8 mouse cellular contexts compared by ENCODE assay signal in genomic region chr10:76902588-76902987, GRCm38 (mm10). TPM values are rescaled to one million over a fixed set of nuclear protein-coding genes. Genes with fewer than 3 reads are reported as not detected.
DNase-seq lines count a peak whose midpoint lies in the region; ATAC-seq and TF ChIP-seq lines count a peak whose summit lies in the region.

No protein-coding gene starts in this region.

- 14% methylated on average over 6 of the region's 6 CpGs for WGBS in forebrain, embryonic 14.5 days
- 17% methylated on average over 6 of the region's 6 CpGs for WGBS in hindbrain, postnatal 0 days

- DNase-seq in MN1 (ENCODE audit: low spot score): peak; percentile 97
- peak; percentile 75 for DNase-seq in adrenal gland, postnatal 14 days
- peak; percentile 72 for DNase-seq in forebrain, embryonic 14.5 days (ENCODE audit: low spot score)
- peak; percentile 68 for DNase-seq in hindbrain, postnatal 0 days (ENCODE audit: low spot score)
- peak; percentile 71 to 81 for DNase-seq in lung, postnatal 4 days
- no peak for DNase-seq in spleen, postnatal 4 days (ENCODE audit: low spot score in 2 of 2)
- no peak for DNase-seq in thymus, postnatal 0 days (ENCODE audit: low spot score)
- no peak for DNase-seq in thymus, adult 18-20 months

- no peaks in the 10 kb centered on the region for H3K27me3 ChIP-seq in forebrain, embryonic 14.5 days (replicated peaks; ENCODE audit: control insufficient read depth, insufficient read depth, low read length)
- no peaks in the 10 kb centered on the region for H3K27me3 ChIP-seq in hindbrain, postnatal 0 days (ENCODE audit: insufficient read depth, low read length)

- peak overlapping the region; percentile 58; the same call in 1 of the 2 replicates for H3K27ac ChIP-seq in forebrain, embryonic 14.5 days (ENCODE audit: low read depth, low read length)
- H3K27ac ChIP-seq in hindbrain, postnatal 0 days: 0 out of 2 replicates have a peak overlapping the region, but pooled peaks have one; percentile 28

- ATAC-seq in forebrain, embryonic 14.5 days: peak; percentile 80
- ATAC-seq in hindbrain, postnatal 0 days: peak; percentile 49; the same call in 1 of the 2 replicates

- no peak overlapping the region for H3K4me3 ChIP-seq in forebrain, embryonic 14.5 days (ENCODE audit: low read depth, low read length)
- no peak overlapping the region for H3K4me3 ChIP-seq in hindbrain, postnatal 0 days (ENCODE audit: low read length)

- H3K9me3 ChIP-seq in forebrain, embryonic 14.5 days (replicated peaks; ENCODE audit: control insufficient read depth, low read length): no peaks in the 10 kb centered on the region
- H3K9me3 ChIP-seq in hindbrain, postnatal 0 days (ENCODE audit: low read length): no peaks in the 10 kb centered on the region

- no peak overlapping the region for H3K9ac ChIP-seq in forebrain, embryonic 14.5 days (ENCODE audit: low read length)
- H3K9ac ChIP-seq in hindbrain, postnatal 0 days (replicated peaks; ENCODE audit: low read length): no peak overlapping the region

- no peak for TF ChIP-seq CTCF in hindbrain, postnatal 0 days (IDR thresholded peaks at IDR 0.05; ENCODE audit: low read depth)

- no peak overlapping the region for H3K4me2 ChIP-seq in forebrain, embryonic 14.5 days (ENCODE audit: low read length)
- H3K4me2 ChIP-seq in hindbrain, postnatal 0 days (ENCODE audit: low read depth, low read length): no peak overlapping the region

- no peaks in the 10 kb centered on the region for H3K36me3 ChIP-seq in forebrain, embryonic 14.5 days (ENCODE audit: control insufficient read depth, insufficient read depth, low read length)
- H3K36me3 ChIP-seq in hindbrain, postnatal 0 days (ENCODE audit: insufficient read depth, low read length): no peaks in the 10 kb centered on the region

- peaks cover 10% of the 10 kb centered on the region for H3K4me1 ChIP-seq in forebrain, embryonic 14.5 days (ENCODE audit: control insufficient read depth, insufficient read depth, low read length)
- H3K4me1 ChIP-seq in hindbrain, postnatal 0 days (ENCODE audit: insufficient read depth, low read length): 0 out of 2 replicates have a peak, but pooled peaks cover 4% of the 10 kb centered on the region

RNA-seq across cellular contexts. Expression of gene Pcbp3, which starts 59.1 kb away (rescaled TPM):
- total RNA-seq in adrenal gland, postnatal 14 days (2021): 32.3 and 33.7 TPM in 2 replicates
- polyA plus RNA-seq in forebrain, embryonic 14.5 days (2014; fragmentation: Nextera tagmentation; extraction: Ambion mirVana): 30.5 and 39.0 TPM in 2 replicates
- total RNA-seq in hindbrain, postnatal 0 days (2014; rRNA removed): 57.0 and 59.0 TPM in 2 replicates
- polyA plus RNA-seq in hindbrain, postnatal 0 days (2015; fragmentation: Nextera tagmentation; extraction: Ambion mirVana): 92.9 and 95.6 TPM in 2 replicates
- 10.3 and 10.5 TPM in 2 replicates for polyA plus RNA-seq in thymus, postnatal 0 days (2015; fragmentation: Nextera tagmentation; extraction: Ambion mirVana)

Comparison
In these comparisons a context has a peak if more than half of its experiments do, and no peak if none do; other contexts are left out.
1. DNase-seq: peak in MN1 (single experiment), adrenal gland, postnatal 14 days (single experiment), forebrain, embryonic 14.5 days (single experiment), hindbrain, postnatal 0 days (single experiment) and lung, postnatal 4 days (2 of 2); none in spleen, postnatal 4 days (0 of 2), thymus, postnatal 0 days (single experiment) and thymus, adult 18-20 months (0 of 2).